Mouse (Mus musculus): ENCODE results near the gene Schip1. TPM values are rescaled to one million over a fixed set of nuclear protein-coding genes. Genes with fewer than 3 reads are reported as not detected.

Gene Schip1
- polyA plus RNA-seq, 2 experiments, result 1.1 to 1.6 TPM

DNA sequence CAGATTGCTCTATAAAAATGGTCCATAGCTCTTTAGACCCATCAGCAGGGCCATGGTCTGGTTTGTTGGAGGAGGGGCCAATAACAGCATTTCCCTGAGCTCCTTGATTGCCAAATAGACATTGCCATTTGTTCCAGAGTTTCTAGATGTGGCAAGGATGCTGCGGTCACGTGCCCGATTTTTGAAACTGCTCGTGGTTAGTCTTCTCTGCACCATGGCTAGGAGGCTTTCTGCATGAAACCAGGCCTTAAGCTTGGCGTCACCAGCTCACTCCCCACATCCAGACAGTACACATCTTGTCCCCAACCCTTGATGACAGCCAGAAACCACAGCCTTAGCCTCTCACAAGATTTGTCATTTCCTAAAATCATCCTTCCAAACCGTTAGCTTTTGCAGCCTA lies 559.9 kb downstream of the Schip1 start:
- Histone ChIP-seq H3K4me2 (ENCODE audit: low read depth) (no peak overlapping the region), H3K9ac (replicated peaks) (no peak overlapping the region), H3K4me1 (replicated peaks; ENCODE audit: control insufficient read depth in 2 of 2, insufficient read depth in 2 of 2, low read length in 1 of 2) (no peaks in the 10 kb centered on the region), H3K27me3 (ENCODE audit: control insufficient read depth, insufficient read depth, low read length) (no peaks in the 10 kb centered on the region), H3K27ac (no peak overlapping the region), H3K36me3 (replicated peaks; ENCODE audit: control insufficient read depth, insufficient read depth, low read depth) (no peaks in the 10 kb centered on the region), H3K9me3 (ENCODE audit: control insufficient read depth, low read length) (no peaks in the 10 kb centered on the region), H3K4me3 (ENCODE audit: insufficient read depth in 1 of 2, low read depth in 2 of 2, low read length in 2 of 2) (no peak overlapping the region)
- no peak for ATAC-seq (ENCODE audit: insufficient read depth)
- TF ChIP-seq CTCF (IDR thresholded peaks at IDR 0.05; ENCODE audit: low read depth), result no peak
- TF ChIP-seq EP300 (IDR thresholded peaks at IDR 0.05; ENCODE audit: low read depth), result no peak
- 45% methylated on average over 6 of the region's 6 CpGs for WGBS (ENCODE audit: insufficient replicate concordance)
- DNase-seq (ENCODE audit: low read depth in 3 of 3, low spot score in 3 of 3), result no peak

DNA sequence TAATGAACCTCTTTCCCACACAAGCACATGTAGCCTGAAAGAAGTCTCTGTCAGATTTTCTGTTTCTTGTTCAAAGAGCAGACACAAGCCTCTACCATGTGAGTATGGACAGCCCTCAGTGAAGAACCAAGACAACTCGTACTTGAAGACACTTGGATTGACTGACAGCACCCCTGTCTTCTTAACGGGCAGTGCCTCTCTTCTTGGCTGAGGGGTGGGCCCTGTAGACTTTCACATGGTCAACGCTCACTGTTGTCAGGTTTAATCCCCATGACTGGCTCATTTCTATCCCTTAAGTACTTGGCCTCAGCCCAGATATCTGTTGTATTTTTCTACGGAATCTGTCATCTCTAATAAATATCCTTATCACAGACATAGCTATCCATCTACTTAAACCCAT lies 565.7 kb downstream of the Schip1 start:
- Histone ChIP-seq H3K9me3 (ENCODE audit: control insufficient read depth, low read length) (no peaks in the 10 kb centered on the region), H3K27me3 (ENCODE audit: control insufficient read depth, insufficient read depth, low read length) (no peaks in the 10 kb centered on the region), H3K9ac (replicated peaks) (no peak overlapping the region), H3K4me3 (ENCODE audit: insufficient read depth in 1 of 2, low read depth in 2 of 2, low read length in 2 of 2) (no peak overlapping the region), H3K4me2 (ENCODE audit: low read depth) (no peak overlapping the region), H3K36me3 (replicated peaks; ENCODE audit: control insufficient read depth, insufficient read depth, low read depth) (no peaks in the 10 kb centered on the region), H3K27ac (no peak overlapping the region), H3K4me1 (replicated peaks; ENCODE audit: control insufficient read depth in 2 of 2, insufficient read depth in 2 of 2, low read length in 1 of 2) (no peaks in the 10 kb centered on the region)
- ATAC-seq (ENCODE audit: insufficient read depth), result no peak
- TF ChIP-seq EP300 (IDR thresholded peaks at IDR 0.05; ENCODE audit: low read depth) (no peak), CTCF (IDR thresholded peaks at IDR 0.05; ENCODE audit: low read depth) (no peak)
- WGBS (ENCODE audit: insufficient replicate concordance), result 55% methylated on average over 4 of the region's 4 CpGs
- DNase-seq (ENCODE audit: low read depth in 3 of 3, low spot score in 3 of 3), result no peak

DNA sequence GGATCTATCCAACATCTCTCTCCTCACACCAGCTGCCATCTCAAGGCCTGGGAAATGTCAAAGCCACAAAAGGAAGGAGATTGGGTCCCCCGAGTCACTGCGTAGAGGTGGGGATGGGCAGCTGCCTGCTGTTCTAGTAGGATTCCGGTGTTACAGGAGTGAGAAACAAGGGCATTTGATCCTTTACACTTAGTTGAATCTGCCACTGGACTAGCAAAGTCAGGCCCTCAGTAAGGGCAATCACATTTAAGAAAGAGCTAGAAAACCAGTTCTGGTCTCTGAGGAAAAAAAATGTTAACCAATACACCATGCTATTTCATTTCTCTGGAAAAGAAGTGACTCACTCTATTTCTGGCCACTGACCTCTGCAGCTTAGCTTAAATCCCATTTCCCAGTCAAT lies 566.2 kb downstream of the Schip1 start:
- H3K27ac ChIP-seq, result no peak overlapping the region
- no peak for ATAC-seq (ENCODE audit: insufficient read depth)
- H3K4me1 ChIP-seq (replicated peaks; ENCODE audit: control insufficient read depth in 2 of 2, insufficient read depth in 2 of 2, low read length in 1 of 2), result no peaks in the 10 kb centered on the region
- no peak overlapping the region for H3K4me3 ChIP-seq (ENCODE audit: insufficient read depth in 1 of 2, low read depth in 2 of 2, low read length in 2 of 2)
- 43% methylated on average over 3 of the region's 3 CpGs for WGBS (ENCODE audit: insufficient replicate concordance)
- no peaks in the 10 kb centered on the region for H3K36me3 ChIP-seq (replicated peaks; ENCODE audit: control insufficient read depth, insufficient read depth, low read depth)
- no peaks in the 10 kb centered on the region for H3K27me3 ChIP-seq (ENCODE audit: control insufficient read depth, insufficient read depth, low read length)
- DNase-seq (ENCODE audit: low read depth in 3 of 3, low spot score in 3 of 3), result no peak
- TF ChIP-seq EP300 (IDR thresholded peaks at IDR 0.05; ENCODE audit: low read depth), result no peak
- TF ChIP-seq CTCF (IDR thresholded peaks at IDR 0.05; ENCODE audit: low read depth), result no peak
- no peaks in the 10 kb centered on the region for H3K9me3 ChIP-seq (ENCODE audit: control insufficient read depth, low read length)
- H3K9ac ChIP-seq (replicated peaks), result no peak overlapping the region
- no peak overlapping the region for H3K4me2 ChIP-seq (ENCODE audit: low read depth)

DNA sequence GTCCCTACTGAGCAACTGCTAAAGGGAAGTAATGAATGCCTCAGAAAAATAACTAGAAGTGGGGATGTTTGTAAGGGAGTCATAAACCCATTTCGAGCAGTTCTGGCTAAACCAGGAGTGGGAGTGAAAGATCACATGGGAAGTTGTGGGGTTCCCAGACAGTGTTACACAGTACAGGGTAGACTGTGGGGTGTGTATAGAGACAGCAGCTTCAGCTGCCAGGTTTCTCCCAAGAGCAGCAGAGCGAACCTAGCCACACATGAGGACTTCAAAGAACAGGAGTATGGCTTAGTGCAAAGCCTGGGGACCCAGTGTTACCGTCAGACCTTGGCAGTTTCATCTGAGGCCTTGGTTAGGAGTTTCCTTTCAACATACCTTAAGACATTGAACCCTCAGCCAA lies 568.1 kb downstream of the Schip1 start:
- DNase-seq (ENCODE audit: low read depth in 3 of 3, low spot score in 3 of 3) (no peak), ATAC-seq (ENCODE audit: insufficient read depth) (no peak)
- Histone ChIP-seq H3K9me3 (ENCODE audit: control insufficient read depth, low read length) (no peaks in the 10 kb centered on the region), H3K9ac (replicated peaks) (no peak overlapping the region), H3K27ac (no peak overlapping the region), H3K4me3 (ENCODE audit: insufficient read depth in 1 of 2, low read depth in 2 of 2, low read length in 2 of 2) (no peak overlapping the region), H3K4me2 (ENCODE audit: low read depth) (no peak overlapping the region), H3K4me1 (replicated peaks; ENCODE audit: control insufficient read depth in 2 of 2, insufficient read depth in 2 of 2, low read length in 1 of 2) (no peaks in the 10 kb centered on the region), H3K27me3 (ENCODE audit: control insufficient read depth, insufficient read depth, low read length) (no peaks in the 10 kb centered on the region), H3K36me3 (replicated peaks; ENCODE audit: control insufficient read depth, insufficient read depth, low read depth) (no peaks in the 10 kb centered on the region)
- WGBS (ENCODE audit: insufficient replicate concordance), result 40% methylated on average over 3 of the region's 3 CpGs
- TF ChIP-seq EP300 (IDR thresholded peaks at IDR 0.05; ENCODE audit: low read depth) (no peak), CTCF (IDR thresholded peaks at IDR 0.05; ENCODE audit: low read depth) (no peak)

DNA sequence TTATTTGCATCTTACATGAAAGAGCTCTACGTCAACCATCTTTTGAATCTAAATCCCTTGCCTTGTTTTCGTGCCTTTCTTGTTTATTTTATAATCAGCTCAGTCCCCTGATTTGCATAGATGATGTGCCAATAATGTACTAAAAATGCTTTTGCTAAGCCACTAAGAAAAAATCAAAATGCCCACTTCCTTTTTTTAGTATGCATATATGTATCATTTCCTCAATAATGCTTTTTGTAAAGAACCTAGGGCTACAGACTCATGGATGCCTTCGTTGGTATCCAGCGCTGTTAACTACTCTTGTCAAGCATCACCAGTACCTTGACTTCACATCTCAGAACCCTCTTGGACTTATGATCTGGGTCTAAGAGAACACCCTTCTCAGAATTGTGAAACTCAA lies 569.0 kb downstream of the Schip1 start:
- Histone ChIP-seq H3K36me3 (replicated peaks; ENCODE audit: control insufficient read depth, insufficient read depth, low read depth) (no peaks in the 10 kb centered on the region), H3K9me3 (ENCODE audit: control insufficient read depth, low read length) (no peaks in the 10 kb centered on the region), H3K4me3 (ENCODE audit: insufficient read depth in 1 of 2, low read depth in 2 of 2, low read length in 2 of 2) (no peak overlapping the region), H3K9ac (replicated peaks) (no peak overlapping the region), H3K4me1 (replicated peaks; ENCODE audit: control insufficient read depth in 2 of 2, insufficient read depth in 2 of 2, low read length in 1 of 2) (no peaks in the 10 kb centered on the region), H3K27me3 (ENCODE audit: control insufficient read depth, insufficient read depth, low read length) (no peaks in the 10 kb centered on the region), H3K4me2 (ENCODE audit: low read depth) (no peak overlapping the region), H3K27ac (no peak overlapping the region)
- no peak for ATAC-seq (ENCODE audit: insufficient read depth)
- TF ChIP-seq EP300 (IDR thresholded peaks at IDR 0.05; ENCODE audit: low read depth), result no peak
- TF ChIP-seq CTCF (IDR thresholded peaks at IDR 0.05; ENCODE audit: low read depth), result no peak
- 69% methylated on average over 4 of the region's 4 CpGs for WGBS (ENCODE audit: insufficient replicate concordance)
- no peak for DNase-seq (ENCODE audit: low read depth in 3 of 3, low spot score in 3 of 3)
